Mouse (Mus musculus): ENCODE results near the gene Mettl8.

DNA sequence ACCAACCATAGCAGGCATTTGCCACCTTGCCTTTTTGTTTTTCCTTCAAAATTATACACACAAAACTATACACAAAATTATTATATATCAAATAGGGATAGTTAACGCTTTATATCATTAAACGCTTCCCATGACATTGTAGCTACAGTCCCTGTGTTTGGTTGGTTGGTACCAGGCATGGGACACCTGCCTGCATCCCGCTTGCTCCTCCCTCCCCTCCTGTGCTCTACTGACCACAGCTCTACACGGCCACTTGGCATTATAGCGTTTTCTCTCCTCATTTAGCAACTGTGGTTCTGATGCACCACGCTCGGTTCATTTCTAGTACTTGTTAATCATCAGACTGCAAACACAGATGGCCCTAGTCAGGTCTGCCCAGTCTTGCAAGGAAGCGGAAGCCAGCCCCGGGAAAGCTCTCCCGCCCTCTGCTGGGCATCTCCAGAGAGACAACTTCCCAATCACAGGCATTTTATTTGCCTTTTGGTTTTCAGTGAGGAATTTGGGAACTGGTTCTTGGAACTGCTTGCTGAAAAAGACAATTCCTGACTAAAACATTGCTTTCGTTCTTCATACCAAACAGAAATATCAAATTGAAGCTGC lies 15.8 kb downstream of the Mettl8 start:
- no peak for TF ChIP-seq MYOG (IDR thresholded peaks at IDR 0.05; ENCODE audit: control insufficient read depth in 1 of 3, insufficient read depth in 1 of 3, insufficient read length in 2 of 3, low read depth in 2 of 3)
- TF ChIP-seq USF1 (IDR thresholded peaks at IDR 0.05; ENCODE audit: low read depth): no peak

Measured in myocyte (in vitro differentiated cells).